Mouse (Mus musculus) liver, embryonic 14.5 days (tissue): ENCODE measurements around the gene Ppm1l.

Experiments
- CTCF ChIP-seq: IDR thresholded peaks from 2 replicates; pipeline ENCODE4 v1.5.1; 2016; ENCODE audit warnings: antibody characterized with exemption, low read depth, control low read depth
- EP300 ChIP-seq: IDR thresholded peaks from 2 replicates; pipeline ENCODE4 v1.6.1; 2016; ENCODE audit warnings: antibody characterized with exemption, low read depth

GRCm38 (mm10) chr3:69555511-69555910, 238.8 kb downstream of the Ppm1l start:
- TF ChIP-seq CTCF (no peak), EP300 (no peak)
